Comparison of ENCODE assay signal across 25 mouse cellular contexts in the genomic region with DNA sequence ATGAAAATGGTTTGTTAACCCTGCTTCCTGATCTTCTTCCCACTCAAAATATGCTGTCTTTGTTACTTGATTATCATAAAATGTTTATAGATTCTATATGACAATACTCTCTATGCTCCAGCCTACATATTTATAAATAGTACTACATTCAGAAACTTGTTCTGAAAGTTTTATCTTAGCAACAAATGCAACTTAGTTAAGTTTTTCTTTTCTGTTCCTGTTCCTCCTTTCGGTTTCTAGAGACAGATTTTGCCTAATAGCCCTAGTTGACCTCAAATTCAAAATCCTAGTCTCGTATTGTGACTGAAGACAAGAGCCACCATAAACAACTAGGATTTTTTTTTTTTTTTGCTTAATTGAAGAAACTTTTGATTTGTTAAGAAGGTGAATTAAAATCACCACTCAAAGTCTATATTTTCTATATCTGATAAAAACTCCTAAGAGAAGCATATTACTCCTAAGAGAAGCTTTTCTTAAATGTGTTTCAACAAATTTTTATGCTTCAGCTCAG. TPM values are rescaled to one million over a fixed set of nuclear protein-coding genes. Genes with fewer than 3 reads are reported as not detected.
DNase-seq lines count a peak whose midpoint lies in the region; ATAC-seq and TF ChIP-seq lines count a peak whose summit lies in the region.
"Had no signal": no experiment of that assay in that cellular context is flagged by ENCODE, and none has a peak within 500 bp of the region (broad histone marks: within the 10 kb centered on the region; RNA-seq: fewer than 3 reads in every experiment).

No protein-coding gene starts in this region.

- no peak for ATAC-seq in liver, embryonic 12.5 days
- ATAC-seq in forebrain, postnatal 0 days, result no peak
- ATAC-seq in hindbrain, embryonic 14.5 days (ENCODE audit: low FRiP score), result no peak
- ATAC-seq: activated CD4-positive, CD25-positive, alpha-beta regulatory T cell, adult 4 months; CD4-positive, CD25-positive, alpha-beta regulatory T cell, adult 4 months; Patski had no signal

- no peak overlapping the region for H3K27ac ChIP-seq in liver, adult 2 months (replicated peaks; ENCODE audit: insufficient read depth, low read depth, low read length)
- H3K27ac ChIP-seq in liver, embryonic 12.5 days, result no peak overlapping the region
- no peak overlapping the region for H3K27ac ChIP-seq in CH12.LX (ENCODE audit: insufficient read depth, low read depth)
- no peak overlapping the region for H3K27ac ChIP-seq in forebrain, postnatal 0 days (ENCODE audit: low read depth, low read length)
- no peak overlapping the region for H3K27ac ChIP-seq in hindbrain, embryonic 14.5 days

- H3K4me1 ChIP-seq in liver, adult 2 months (ENCODE audit: control insufficient read depth, insufficient read depth, low read length), result no peaks in the 10 kb centered on the region
- H3K4me1 ChIP-seq in liver, embryonic 12.5 days, result no peaks in the 10 kb centered on the region
- peaks cover 5 to 27% of the 10 kb centered on the region in 2 experiments for H3K4me1 ChIP-seq in CH12.LX (ENCODE audit: control insufficient read depth in 1 of 2, insufficient read depth in 2 of 2)
- H3K4me1 ChIP-seq in forebrain, postnatal 0 days (ENCODE audit: insufficient read depth), result no peaks in the 10 kb centered on the region
- H3K4me1 ChIP-seq in hindbrain, embryonic 14.5 days (replicated peaks; ENCODE audit: control insufficient read depth, insufficient read depth, low read length), result no peaks in the 10 kb centered on the region

- TF ChIP-seq POLR2A in liver, adult 2 months (IDR thresholded peaks at IDR 0.05; ENCODE audit: extremely low read depth, insufficient read depth, low read length), result no peak
- TF ChIP-seq POLR2A in CH12.LX (IDR thresholded peaks at IDR 0.05; ENCODE audit: low read depth, low read length), result no peak

- no peak for TF ChIP-seq RAD21 in CH12.LX (IDR thresholded peaks at IDR 0.05; ENCODE audit: low read depth, low read length)

- no peak overlapping the region for H3K9ac ChIP-seq in liver, adult 2 months (ENCODE audit: low read depth, low read length)
- H3K9ac ChIP-seq in liver, embryonic 12.5 days, result no peak overlapping the region
- H3K9ac ChIP-seq in CH12.LX (ENCODE audit: insufficient read depth, low read depth), result no peak overlapping the region; the same call in 1 of the 2 replicates
- no peak overlapping the region for H3K9ac ChIP-seq in forebrain, postnatal 0 days
- H3K9ac ChIP-seq in hindbrain, embryonic 14.5 days, result no peak overlapping the region

- 60% methylated on average over 2 of the region's 2 CpGs for WGBS in liver, adult 2 months
- WGBS in liver, embryonic 12.5 days (ENCODE audit: insufficient replicate concordance), result 47% methylated on average over 2 of the region's 2 CpGs
- 81% methylated on average over 2 of the region's 2 CpGs for WGBS in forebrain, postnatal 0 days
- 92% methylated on average over 2 of the region's 2 CpGs for WGBS in hindbrain, embryonic 14.5 days

- peak; percentile 91 for TF ChIP-seq EP300 in CH12.LX (IDR thresholded peaks at IDR 0.05; ENCODE audit: low read length)

- no peak overlapping the region for H3K4me2 ChIP-seq in liver, embryonic 12.5 days
- H3K4me2 ChIP-seq in CH12.LX (ENCODE audit: insufficient read depth, low read depth, poor library complexity, severe bottlenecking), result no peak overlapping the region
- no peak overlapping the region for H3K4me2 ChIP-seq in forebrain, postnatal 0 days (ENCODE audit: low read depth)
- H3K4me2 ChIP-seq in hindbrain, embryonic 14.5 days (replicated peaks), result no peak overlapping the region

- H3K36me3 ChIP-seq in liver, adult 2 months (ENCODE audit: control insufficient read depth, insufficient read depth, low read length), result no peaks in the 10 kb centered on the region
- H3K36me3 ChIP-seq in liver, embryonic 12.5 days, result no peaks in the 10 kb centered on the region
- H3K36me3 ChIP-seq in CH12.LX (replicated peaks in 1 of 2; ENCODE audit: control insufficient read depth in 1 of 2, insufficient read depth in 1 of 2, low read length in 1 of 2), result no peaks in the 10 kb centered on the region
- H3K36me3 ChIP-seq in forebrain, postnatal 0 days (ENCODE audit: insufficient read depth), result no peaks in the 10 kb centered on the region
- H3K36me3 ChIP-seq in hindbrain, embryonic 14.5 days (replicated peaks; ENCODE audit: control insufficient read depth, insufficient read depth), result no peaks in the 10 kb centered on the region
- H3K36me3 ChIP-seq: G1E had no signal

- in situ Hi-C loops in CH12.LX (cut with MboI; ENCODE audit: low pct_ligation_motif_present, low pct_unique_long_range_greater_than_20kb, low sequenced_read_pairs), result no loop called here

- dilution Hi-C loops in CH12.LX (cut with MboI; ENCODE audit: extremely low pct_ligation_motif_present, extremely low pct_unique_long_range_greater_than_20kb, low sequenced_read_pairs), result no loop called here

- TF ChIP-seq CTCF in liver, adult 2 months (IDR thresholded peaks at IDR 0.05; ENCODE audit: low read depth, low read length), result no peak
- TF ChIP-seq CTCF in CH12.LX (conservative IDR thresholded peaks at IDR 0.05 in 1 of 2, IDR thresholded peaks at IDR 0.05 in 1 of 2; ENCODE audit: low read depth in 2 of 2, low read length in 2 of 2), result no peak
- TF ChIP-seq CTCF in forebrain, postnatal 0 days (IDR thresholded peaks at IDR 0.05; ENCODE audit: low read depth), result no peak

- no peaks in the 10 kb centered on the region for H3K79me2 ChIP-seq in liver, adult 2 months (ENCODE audit: control insufficient read depth, insufficient read depth, low read length)
- no peaks in the 10 kb centered on the region for H3K79me2 ChIP-seq in CH12.LX (replicated peaks; ENCODE audit: control insufficient read depth, extremely low read depth, insufficient read depth, poor library complexity, severe bottlenecking)

- DNase-seq in liver, adult 2 months (ENCODE audit: extremely low read depth, low read depth, low spot score), result peak; percentile 9
- DNase-seq in A20 (ENCODE audit: low read depth, low spot score) (peak; percentile 67), CH12.LX (ENCODE audit: extremely low read depth) (peak; percentile 50)
- no peak for DNase-seq in forebrain, postnatal 0 days
- DNase-seq in hindbrain, embryonic 14.5 days (ENCODE audit: low spot score), result no peak
- DNase-seq: adrenal gland, adult 2 months; adrenal gland, adult 8-10 months; adrenal gland, postnatal 10 days; adrenal gland, postnatal 14 days; adrenal gland, postnatal 25 days; adrenal gland, postnatal 36 days; B cell, adult 2 months; cerebellum, adult 11 months; cerebellum, adult 11-12 months; cerebellum, adult 18-20 months; cerebellum, adult 2 months; cerebellum, adult 8-10 months had no signal

- no peak overlapping the region for H3K4me3 ChIP-seq in liver, adult 2 months (ENCODE audit: insufficient read depth, low read depth, low read length)
- no peak overlapping the region for H3K4me3 ChIP-seq in liver, embryonic 12.5 days
- no peak overlapping the region for H3K4me3 ChIP-seq in CH12.LX (replicated peaks in 1 of 3; ENCODE audit: low read depth in 2 of 3, low read length in 2 of 3, poor library complexity in 1 of 3)
- no peak overlapping the region for H3K4me3 ChIP-seq in forebrain, postnatal 0 days (ENCODE audit: low read depth, low read length)
- no peak overlapping the region for H3K4me3 ChIP-seq in hindbrain, embryonic 14.5 days (replicated peaks; ENCODE audit: low read length)

- H3K9me3 ChIP-seq in liver, embryonic 12.5 days (replicated peaks), result no peaks in the 10 kb centered on the region
- no peaks in the 10 kb centered on the region for H3K9me3 ChIP-seq in CH12.LX (replicated peaks; ENCODE audit: low read length)
- H3K9me3 ChIP-seq in forebrain, postnatal 0 days (ENCODE audit: low read length), result no peaks in the 10 kb centered on the region
- H3K9me3 ChIP-seq in hindbrain, embryonic 14.5 days (ENCODE audit: control insufficient read depth, low read length), result no peaks in the 10 kb centered on the region
- H3K9me3 ChIP-seq: G1E had no signal

- H3K27me3 ChIP-seq in liver, adult 2 months (ENCODE audit: control insufficient read depth, insufficient read depth, low read length), result no peaks in the 10 kb centered on the region
- no peaks in the 10 kb centered on the region for H3K27me3 ChIP-seq in liver, embryonic 12.5 days (replicated peaks)
- H3K27me3 ChIP-seq in CH12.LX (replicated peaks), result no peaks in the 10 kb centered on the region
- H3K27me3 ChIP-seq in forebrain, postnatal 0 days (ENCODE audit: insufficient read depth, low read length), result no peaks in the 10 kb centered on the region
- H3K27me3 ChIP-seq in hindbrain, embryonic 14.5 days (ENCODE audit: control insufficient read depth, insufficient read depth, low read length), result no peaks in the 10 kb centered on the region

TF ChIP-seq in CH12.LX, 34 proteins besides CTCF, POLR2A, EP300 and RAD21 (continues in another document):
- TF ChIP-seq CHD1 (IDR thresholded peaks at IDR 0.05; ENCODE audit: low read depth, low read length) (peak; percentile 38; the same call in 1 of the 2 replicates), JUND (conservative IDR thresholded peaks at IDR 0.05; ENCODE audit: low read depth, low read length) (peak; percentile 27; the same call in 1 of the 2 replicates), SMC3 (IDR thresholded peaks at IDR 0.05; ENCODE audit: low read depth, low read length) (no peak), SIN3A (IDR thresholded peaks at IDR 0.05; ENCODE audit: low read length) (no peak), IRF4 (IDR thresholded peaks at IDR 0.05; ENCODE audit: low read depth, low read length) (peak; percentile 89), MEF2A (IDR thresholded peaks at IDR 0.05; ENCODE audit: borderline replicate concordance, low read depth, low read length) (peak; percentile 82), TCF12 (IDR thresholded peaks at IDR 0.05; ENCODE audit: low read depth, low read length) (0 out of 2 replicates have a peak, but pooled peaks have one; percentile 33), ZMIZ1 (IDR thresholded peaks at IDR 0.05; ENCODE audit: low read depth, low read length) (no peak), ZKSCAN1 (IDR thresholded peaks at IDR 0.05; ENCODE audit: borderline replicate concordance, low read depth, low read length) (no peak), MAFK (IDR thresholded peaks at IDR 0.05; ENCODE audit: insufficient replicate concordance, low read length) (peak; percentile 32; the same call in 1 of the 2 replicates), JUN (IDR thresholded peaks at IDR 0.05; ENCODE audit: insufficient read depth, low read depth, low read length) (peak; percentile 14; the same call in 1 of the 2 replicates), USF2 (conservative IDR thresholded peaks at IDR 0.05; ENCODE audit: low read depth, low read length) (no peak)

RNA-seq across cellular contexts. Expression of a gene that starts 45.8 kb away (rescaled TPM):
- not detected in 2 replicates for total RNA-seq in liver, adult 2 months (2014; rRNA removed)
- not detected in 2 replicates for polyA plus RNA-seq in liver, adult 2 months (2012; rRNA removed)
- not detected in 2 replicates for polyA plus RNA-seq in liver, embryonic 12.5 days (2016; fragmentation: Nextera tagmentation; extraction: Ambion mirVana)
- not detected in 2 replicates for total RNA-seq in CH12.LX (2012; rRNA removed)
- not detected in 2 replicates for total RNA-seq in CH12.LX (2014; rRNA removed)
- polyA plus RNA-seq in CH12.LX (2012; ENCODE audit: insufficient read length, low read depth), result not detected in 2 replicates
- total RNA-seq in forebrain, postnatal 0 days (2014; rRNA removed), result not detected in 2 replicates
- 0.63 and 0.68 TPM in 2 replicates for polyA plus RNA-seq in forebrain, postnatal 0 days (2015; fragmentation: Nextera tagmentation; extraction: Ambion mirVana)
- polyA plus RNA-seq in hindbrain, embryonic 14.5 days (2014; fragmentation: Nextera tagmentation; extraction: Ambion mirVana), result 0.86 and 1.3 TPM in 2 replicates
- total RNA-seq: adrenal gland, adult 18-20 months; adrenal gland, adult 2 months; adrenal gland, adult 8-10 months; adrenal gland, postnatal 10 days; adrenal gland, postnatal 14 days; adrenal gland, postnatal 25 days; adrenal gland, postnatal 36 days; adrenal gland, postnatal 4 days; G1E; MEL had no signal
- polyA plus RNA-seq: activated CD4-positive, CD25-positive, alpha-beta regulatory T cell, adult 4 months; adrenal gland, adult 2 months; CD4-positive, CD25-positive, alpha-beta regulatory T cell, adult 4 months; G1E; Patski had no signal

Comparison
In these comparisons a context has a peak if more than half of its experiments do, and no peak if none do; other contexts are left out.
1. DNase-seq: peak in liver, adult 2 months (single experiment), A20 (single experiment) and CH12.LX (single experiment); none in forebrain, postnatal 0 days (single experiment) and hindbrain, embryonic 14.5 days (single experiment).